Mouse (Mus musculus): ENCODE data around the gene Cnnm3.

- TF ChIP-seq CTCF (IDR thresholded peaks at IDR 0.05; ENCODE audit: extremely low read depth, insufficient read length, insufficient replicate concordance, low read depth, low read length) (no peak), POLR2A (IDR thresholded peaks at IDR 0.05; ENCODE audit: low read depth, low read length) (no peak)
These were observed 58.1 kb downstream of the Cnnm3 start for GRCm38 (mm10) chr1:36569694-36570276.

Measured in small intestine, adult 2 months (tissue).